Mouse (Mus musculus): ENCODE measurements at regions not wholly inside any gene's neighbourhood (a gene's known extent, or its start where the extent isn't known, plus 50 kb on each side); places are given as distances from the start of the nearest gene placed in this dataset.

DNA sequence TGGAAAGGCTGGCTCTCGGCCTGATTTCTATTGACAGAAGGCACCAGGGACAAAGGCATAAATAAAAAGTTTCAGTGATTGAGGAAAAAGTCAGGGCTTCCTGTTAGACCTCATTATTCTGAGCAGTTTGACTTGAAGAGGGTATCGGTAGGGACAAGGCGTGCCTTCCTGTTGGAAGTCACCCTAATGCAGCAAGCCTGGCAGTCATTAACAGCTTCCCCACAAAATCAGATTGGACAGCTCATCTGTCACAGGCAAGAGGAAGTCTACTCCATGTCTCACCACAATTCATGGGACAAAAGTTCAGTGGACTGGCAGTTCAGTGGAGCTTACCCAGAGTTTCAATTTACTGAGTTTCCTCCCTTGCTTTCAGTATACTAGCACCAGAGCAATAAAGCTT is 715.5 kb downstream of the Fam181b start:
- WGBS: 38% methylated on average over 3 of the region's 3 CpGs
- Histone ChIP-seq H3K27ac (replicated peaks) (no peak overlapping the region), H3K36me3 (no peaks in the 10 kb centered on the region), H3K9me3 (no peaks in the 10 kb centered on the region), H3K27me3 (no peaks in the 10 kb centered on the region), H3K4me2 (replicated peaks) (no peak overlapping the region), H3K4me3 (no peak overlapping the region), H3K4me1 (no peaks in the 10 kb centered on the region), H3K9ac (replicated peaks) (no peak overlapping the region)
- ATAC-seq (ENCODE audit: low FRiP score, low read depth): no peak

DNA sequence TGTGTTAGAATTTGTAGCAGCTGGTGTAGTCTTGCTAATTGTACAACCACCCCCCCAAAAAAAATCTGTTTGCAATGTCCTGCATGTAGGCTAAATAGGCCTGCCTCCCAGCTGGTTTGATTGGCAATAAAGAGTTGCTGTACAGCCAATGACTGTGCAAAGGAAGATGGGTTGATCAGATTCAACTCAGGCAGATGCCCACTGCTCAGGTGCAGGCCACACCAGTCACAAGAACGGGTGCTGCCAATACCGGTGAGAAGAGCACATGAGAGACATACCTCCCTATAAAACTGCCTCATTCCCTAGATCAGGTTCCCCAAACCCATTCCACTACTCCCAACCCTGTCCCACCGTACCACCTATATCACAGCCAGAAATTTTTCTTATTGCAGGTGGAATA is 756.0 kb downstream of the Fam181b start:
- no peaks in the 10 kb centered on the region for H3K4me1 ChIP-seq
- H3K4me3 ChIP-seq: no peak overlapping the region
- no peaks in the 10 kb centered on the region for H3K36me3 ChIP-seq
- H3K9me3 ChIP-seq: no peaks in the 10 kb centered on the region
- no peak overlapping the region for H3K27ac ChIP-seq (replicated peaks)
- no peak overlapping the region for H3K9ac ChIP-seq (replicated peaks)
- H3K4me2 ChIP-seq (replicated peaks): no peak overlapping the region
- H3K27me3 ChIP-seq: no peaks in the 10 kb centered on the region
- WGBS: 76% methylated on average over 3 of the region's 3 CpGs
- ATAC-seq (ENCODE audit: low FRiP score, low read depth): no peak

DNA sequence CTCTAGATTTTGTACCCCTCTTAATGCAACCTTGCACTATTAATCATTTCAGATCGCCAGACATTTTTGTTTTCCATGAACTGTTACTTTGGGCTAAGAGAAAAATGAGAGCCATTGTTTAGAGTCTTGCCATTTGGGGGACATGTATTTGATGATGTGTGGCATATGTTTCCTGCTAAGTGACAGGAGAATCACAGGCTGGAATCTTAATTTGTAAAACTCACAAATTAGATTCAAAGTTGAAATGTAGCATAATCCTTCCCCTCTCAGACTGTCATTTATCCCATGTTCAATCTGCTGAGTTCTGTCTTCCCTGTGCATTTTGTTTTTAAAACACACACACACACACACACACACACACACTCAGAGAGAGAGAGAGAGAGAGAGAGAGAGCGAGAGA is 756.5 kb downstream of the Fam181b start:
- 88% methylated on average over 2 of the region's 2 CpGs for WGBS
- H3K4me3 ChIP-seq: no peak overlapping the region
- no peak overlapping the region for H3K9ac ChIP-seq (replicated peaks)
- H3K4me2 ChIP-seq (replicated peaks): no peak overlapping the region
- H3K9me3 ChIP-seq: no peaks in the 10 kb centered on the region
- no peaks in the 10 kb centered on the region for H3K27me3 ChIP-seq
- no peak overlapping the region for H3K27ac ChIP-seq (replicated peaks)
- no peaks in the 10 kb centered on the region for H3K4me1 ChIP-seq
- H3K36me3 ChIP-seq: no peaks in the 10 kb centered on the region
- ATAC-seq (ENCODE audit: low FRiP score, low read depth): no peak

DNA sequence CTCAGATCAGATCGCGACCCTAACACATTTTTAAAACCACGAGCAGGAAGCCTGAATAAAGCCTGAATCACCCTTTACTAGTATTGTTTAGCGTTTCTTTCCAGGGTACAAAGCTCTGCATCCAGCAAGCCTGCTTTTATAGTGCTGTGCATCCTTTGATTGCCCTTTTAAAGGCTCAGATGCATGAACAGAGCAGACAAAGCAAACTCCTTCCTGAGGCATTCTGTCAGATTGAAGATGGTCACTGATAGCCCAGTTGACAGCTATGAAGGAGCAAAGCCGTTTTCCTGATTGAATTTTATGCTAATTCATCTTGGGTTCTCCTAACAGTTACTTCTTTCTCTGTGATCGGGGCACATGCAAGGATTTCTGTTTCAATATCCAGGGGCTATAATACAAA is 775.4 kb downstream of the Fam181b start:
- Histone ChIP-seq H3K27ac (replicated peaks) (0 out of 2 replicates have a peak overlapping the region, but pooled peaks have one; percentile 10), H3K9ac (replicated peaks) (no peak overlapping the region), H3K9me3 (no peaks in the 10 kb centered on the region), H3K4me3 (no peak overlapping the region), H3K4me1 (peaks cover 7% of the 10 kb centered on the region; the same call in 1 of the 2 replicates), H3K36me3 (no peaks in the 10 kb centered on the region), H3K27me3 (no peaks in the 10 kb centered on the region), H3K4me2 (replicated peaks) (peak overlapping the region; percentile 26; the same call in 1 of the 2 replicates)
- peak; percentile 74 for ATAC-seq (ENCODE audit: low FRiP score, low read depth)
- 28% methylated on average over 6 of the region's 6 CpGs for WGBS

DNA sequence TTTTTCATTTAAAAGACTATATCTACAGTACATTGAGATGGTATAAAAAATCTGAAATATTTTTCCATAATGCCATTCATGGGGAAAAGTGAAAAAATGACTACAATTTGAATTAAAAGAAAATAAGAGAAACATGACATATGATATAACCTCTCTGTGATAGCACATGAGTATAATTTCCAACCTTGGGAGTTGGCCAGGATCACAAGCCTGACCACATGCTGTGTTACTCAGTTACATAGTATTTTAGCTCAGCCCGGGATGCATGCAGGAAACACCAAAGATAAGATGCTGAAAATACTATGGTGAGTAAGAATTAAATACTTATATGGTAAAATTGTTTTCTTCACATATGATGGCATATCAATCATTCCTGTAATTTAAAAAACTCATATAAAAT is 814.0 kb downstream of the Fam181b start:
- no peaks in the 10 kb centered on the region for H3K27me3 ChIP-seq
- H3K36me3 ChIP-seq: no peaks in the 10 kb centered on the region
- no peaks in the 10 kb centered on the region for H3K9me3 ChIP-seq
- H3K27ac ChIP-seq (replicated peaks): no peak overlapping the region
- WGBS: 85% methylated on average over 1 of the region's 1 CpGs
- H3K4me1 ChIP-seq: no peaks in the 10 kb centered on the region
- no peak overlapping the region for H3K4me3 ChIP-seq
- H3K9ac ChIP-seq (replicated peaks): no peak overlapping the region
- no peak for ATAC-seq (ENCODE audit: low FRiP score, low read depth)
- no peak overlapping the region for H3K4me2 ChIP-seq (replicated peaks)

DNA sequence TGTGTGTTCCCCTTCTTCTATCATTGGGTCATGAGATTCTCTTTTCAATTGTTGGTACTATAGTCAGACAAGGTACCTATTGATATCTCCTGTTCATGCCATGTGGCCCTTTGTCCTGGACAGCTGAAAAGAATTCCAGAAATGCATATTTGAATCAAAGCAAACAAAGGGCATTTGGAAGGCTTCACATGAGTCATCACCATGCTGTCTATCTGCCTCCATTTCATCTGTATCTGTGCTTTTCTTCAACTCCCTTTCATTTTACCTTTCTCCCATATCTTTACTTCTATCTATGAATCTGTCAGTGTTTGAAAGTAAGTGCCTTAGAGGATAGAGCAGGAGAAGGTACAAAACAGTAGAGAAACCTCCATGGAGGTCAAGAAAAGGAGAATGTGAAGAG is 817.3 kb downstream of the Fam181b start:
- no peak overlapping the region for H3K27ac ChIP-seq (replicated peaks)
- no peaks in the 10 kb centered on the region for H3K9me3 ChIP-seq
- H3K9ac ChIP-seq (replicated peaks): no peak overlapping the region
- no peak overlapping the region for H3K4me3 ChIP-seq
- no peak for ATAC-seq (ENCODE audit: low FRiP score, low read depth)
- no peaks in the 10 kb centered on the region for H3K36me3 ChIP-seq
- no peaks in the 10 kb centered on the region for H3K27me3 ChIP-seq
- no peaks in the 10 kb centered on the region for H3K4me1 ChIP-seq
- H3K4me2 ChIP-seq (replicated peaks): no peak overlapping the region

GRCm38 (mm10) chr7:93902770-93903169 is 823.1 kb downstream of the Fam181b start:
- Histone ChIP-seq H3K27me3 (no peaks in the 10 kb centered on the region), H3K36me3 (no peaks in the 10 kb centered on the region), H3K4me3 (no peak overlapping the region), H3K27ac (replicated peaks) (no peak overlapping the region), H3K9me3 (no peaks in the 10 kb centered on the region), H3K4me1 (no peaks in the 10 kb centered on the region), H3K9ac (replicated peaks) (no peak overlapping the region), H3K4me2 (replicated peaks) (no peak overlapping the region)
- ATAC-seq (ENCODE audit: low FRiP score, low read depth): no peak
- 75% methylated on average over 2 of the region's 2 CpGs for WGBS

DNA sequence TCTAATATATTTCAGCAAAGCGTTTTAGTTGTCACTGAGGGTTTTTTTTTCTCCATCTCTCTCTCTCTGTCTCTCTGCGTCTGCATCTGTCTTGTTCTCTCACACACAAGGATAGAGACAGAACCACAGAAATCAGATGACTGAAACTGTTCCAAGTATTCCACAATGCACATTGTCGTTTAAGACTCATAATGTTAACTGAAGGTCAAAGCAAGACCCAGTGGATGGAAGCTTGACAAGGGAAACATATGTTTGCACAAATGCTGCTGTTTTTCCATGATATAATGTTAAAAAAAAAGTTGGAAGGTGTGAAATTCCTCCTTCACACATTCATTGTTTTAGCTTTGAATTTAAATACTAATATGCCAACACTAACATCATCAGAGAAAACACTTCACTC is 857.3 kb downstream of the Fam181b start:
- 87% methylated on average over 3 of the region's 3 CpGs for WGBS
- Histone ChIP-seq H3K27ac (replicated peaks) (no peak overlapping the region), H3K27me3 (no peaks in the 10 kb centered on the region), H3K4me3 (no peak overlapping the region), H3K9ac (replicated peaks) (no peak overlapping the region), H3K9me3 (no peaks in the 10 kb centered on the region), H3K4me1 (no peaks in the 10 kb centered on the region), H3K36me3 (no peaks in the 10 kb centered on the region), H3K4me2 (replicated peaks) (no peak overlapping the region)
- no peak for ATAC-seq (ENCODE audit: low FRiP score, low read depth)

- H3K4me1 ChIP-seq: no peaks in the 10 kb centered on the region
- no peak overlapping the region for H3K4me3 ChIP-seq
- no peak overlapping the region for H3K9ac ChIP-seq (replicated peaks)
- H3K27ac ChIP-seq (replicated peaks): no peak overlapping the region
- no peaks in the 10 kb centered on the region for H3K9me3 ChIP-seq
- no peaks in the 10 kb centered on the region for H3K27me3 ChIP-seq
- no peak for ATAC-seq (ENCODE audit: low FRiP score, low read depth)
- no peak overlapping the region for H3K4me2 ChIP-seq (replicated peaks)
- WGBS: 79% methylated on average over 3 of the region's 3 CpGs
- no peaks in the 10 kb centered on the region for H3K36me3 ChIP-seq
Measured at GRCm38 (mm10) chr7:93982103-93982502, 902.4 kb downstream of the Fam181b start.

DNA sequence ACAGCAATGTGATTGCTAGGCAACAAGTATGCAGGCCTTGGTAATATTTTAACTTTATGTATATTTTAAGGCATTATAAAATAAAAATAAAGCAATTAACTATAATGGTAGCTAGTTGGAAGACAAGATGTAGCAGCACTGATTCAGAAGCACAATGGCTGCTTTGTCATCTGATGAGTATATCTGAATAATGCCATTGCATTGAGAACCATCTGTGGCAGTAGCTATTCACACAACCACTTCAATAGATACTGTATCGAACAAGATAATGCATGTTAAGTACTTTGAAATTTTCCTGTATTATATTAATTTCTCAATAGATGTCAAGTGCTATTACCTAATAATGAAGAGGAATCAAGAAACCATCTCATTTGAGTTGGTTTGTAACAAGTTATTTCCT is 923.1 kb downstream of the Fam181b start:
- ATAC-seq (ENCODE audit: low FRiP score, low read depth): no peak
- Histone ChIP-seq H3K4me1 (no peaks in the 10 kb centered on the region), H3K4me2 (replicated peaks) (no peak overlapping the region), H3K27me3 (no peaks in the 10 kb centered on the region), H3K36me3 (no peaks in the 10 kb centered on the region), H3K9me3 (peaks cover 3% of the 10 kb centered on the region; the same call in 1 of the 2 replicates), H3K4me3 (no peak overlapping the region), H3K27ac (replicated peaks) (no peak overlapping the region), H3K9ac (replicated peaks) (no peak overlapping the region)
- 76% methylated on average over 1 of the region's 1 CpGs for WGBS

GRCm38 (mm10) chr7:94042466-94043030 is 962.9 kb downstream of the Fam181b start:
- ATAC-seq (ENCODE audit: low FRiP score, low read depth): peak; percentile 86
- no peaks in the 10 kb centered on the region for H3K9me3 ChIP-seq
- H3K4me2 ChIP-seq (replicated peaks): peak overlapping the region; percentile 50
- H3K27me3 ChIP-seq: no peaks in the 10 kb centered on the region
- no peak overlapping the region; the same call in 1 of the 2 replicates for H3K9ac ChIP-seq (replicated peaks)
- peaks cover 7% of the 10 kb centered on the region; the same call in 1 of the 2 replicates for H3K4me1 ChIP-seq
- WGBS: 8% methylated on average over 11 of the region's 11 CpGs
- peak overlapping the region; percentile 30 for H3K4me3 ChIP-seq
- no peaks in the 10 kb centered on the region for H3K36me3 ChIP-seq
- no peak overlapping the region for H3K27ac ChIP-seq (replicated peaks)

GRCm38 (mm10) chr7:94045428-94045827 is 965.8 kb downstream of the Fam181b start:
- peaks cover 7% of the 10 kb centered on the region; the same call in 1 of the 2 replicates for H3K4me1 ChIP-seq
- H3K9ac ChIP-seq (replicated peaks): no peak overlapping the region
- ATAC-seq (ENCODE audit: low FRiP score, low read depth): no peak
- H3K27me3 ChIP-seq: no peaks in the 10 kb centered on the region
- 39% methylated on average over 2 of the region's 2 CpGs for WGBS
- H3K4me2 ChIP-seq (replicated peaks): no peak overlapping the region
- no peak overlapping the region for H3K27ac ChIP-seq (replicated peaks)
- H3K36me3 ChIP-seq: no peaks in the 10 kb centered on the region
- H3K9me3 ChIP-seq: no peaks in the 10 kb centered on the region
- no peak overlapping the region for H3K4me3 ChIP-seq

DNA sequence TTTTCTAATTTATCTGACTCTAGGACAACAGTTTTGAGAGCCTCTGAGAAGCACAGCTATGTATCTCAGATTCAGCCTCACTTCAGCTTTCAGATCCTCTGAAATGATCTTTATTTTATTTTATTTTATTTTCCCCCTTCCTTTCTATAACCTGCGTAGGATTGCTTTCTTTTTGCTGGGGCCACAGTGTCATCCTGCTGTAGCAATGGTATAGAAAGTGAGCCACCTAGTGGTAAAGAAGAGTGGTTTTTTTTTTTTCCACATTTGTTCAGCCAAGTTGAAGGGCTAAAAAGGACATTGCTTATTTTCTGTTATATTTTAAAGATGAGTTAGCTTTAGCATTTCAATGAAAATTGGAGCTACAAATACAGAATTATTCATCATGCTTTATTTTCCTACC is 966.4 kb downstream of the Fam181b start:
- 26% methylated on average over 1 of the region's 1 CpGs for WGBS
- peak; percentile 18; the same call in 1 of the 2 replicates for ATAC-seq (ENCODE audit: low FRiP score, low read depth)
- peaks cover 7% of the 10 kb centered on the region; the same call in 1 of the 2 replicates for H3K4me1 ChIP-seq
- H3K27me3 ChIP-seq: no peaks in the 10 kb centered on the region
- H3K4me2 ChIP-seq (replicated peaks): no peak overlapping the region
- H3K27ac ChIP-seq (replicated peaks): no peak overlapping the region
- no peak overlapping the region for H3K9ac ChIP-seq (replicated peaks)
- H3K9me3 ChIP-seq: no peaks in the 10 kb centered on the region
- H3K4me3 ChIP-seq: no peak overlapping the region
- no peaks in the 10 kb centered on the region for H3K36me3 ChIP-seq
